Mouse (Mus musculus) megakaryocyte, embryonic 14.5 days (primary cell): Measurements from ENCODE around the gene Lyrm7. TPM values are rescaled to one million over a fixed set of nuclear protein-coding genes. Genes with fewer than 3 reads are reported as not detected.
"Not testable (repeated sequence)": the region's sequence is repeated elsewhere in the genome, so short reads cannot be mapped to it uniquely, and the experiment has no call there.

ENCODE experiments used
- H3K27me3 ChIP-seq: replicated peaks from 2 replicates; pipeline ENCODE3; 2012; ENCODE audit warnings: inconsistent platforms
- H3K36me3 ChIP-seq: replicated peaks from 2 replicates; pipeline ENCODE3; 2012; ENCODE audit warnings: low read length, inconsistent platforms, mixed read lengths
- H3K4me1 ChIP-seq: 2 replicates; pipeline ENCODE4 v1.6.1; 2012; ENCODE audit warnings: inconsistent platforms
- H3K4me3 ChIP-seq: replicated peaks from 2 replicates; pipeline ENCODE3; 2012; ENCODE audit warnings: moderate library complexity, mild to moderate bottlenecking, inconsistent platforms
- H3K9me3 ChIP-seq: 2 replicates; pipeline ENCODE4 v1.6.1; 2012; ENCODE audit warnings: inconsistent platforms
- FLI1 ChIP-seq: IDR thresholded peaks from 2 replicates; pipeline ENCODE4 v1.6.1; 2012; ENCODE audit warnings: low read length, inconsistent platforms, mixed read lengths
- GATA1 ChIP-seq: IDR thresholded peaks from 3 replicates; pipeline ENCODE4 v1.6.1; 2012; ENCODE audit warnings: mixed read lengths, low read length, inconsistent platforms, borderline replicate concordance
- polyA plus RNA-seq: library from polyadenylated mRNA; stranded (reverse); fragments of >175 nt; gene quantifications from 2 replicates; pipeline ENCODE4 v1.2.3, GENCODE M21; 2012; ENCODE audit warnings: low replicate concordance; ENCODE audit not compliant: insufficient read depth

The Lyrm7 gene
- polyA plus RNA-seq, 1 experiment = 0.13 TPM

DNA sequence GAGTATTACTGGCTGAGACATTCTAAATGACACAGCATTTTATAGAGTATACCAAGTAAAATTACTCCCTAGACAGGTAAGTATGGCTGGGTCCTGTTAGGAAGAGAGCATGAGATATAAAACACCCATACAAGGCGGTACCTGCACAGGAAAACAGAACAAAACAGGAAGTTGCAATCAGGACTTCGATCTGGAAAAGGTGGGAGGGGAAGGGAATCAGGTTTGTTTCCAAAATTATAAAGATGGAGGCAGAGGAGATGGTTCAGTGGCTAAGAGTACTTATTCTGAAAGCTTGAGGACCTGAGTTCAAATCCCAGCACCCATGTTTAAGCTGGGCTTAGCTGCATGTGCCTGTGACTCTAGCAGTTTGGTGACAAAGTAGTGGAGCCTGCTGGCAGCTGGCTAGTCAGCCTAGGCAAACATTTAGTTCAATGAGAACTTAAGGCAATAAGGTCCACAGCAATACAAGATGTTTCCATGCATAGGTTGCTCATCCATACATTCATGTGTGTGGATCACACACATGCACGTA is 7.3 kb upstream of the Lyrm7 start:
- H3K4me1 ChIP-seq = peaks cover 59% of the 10 kb centered on the region
- peak overlapping the region; percentile 57 for H3K4me3 ChIP-seq

DNA sequence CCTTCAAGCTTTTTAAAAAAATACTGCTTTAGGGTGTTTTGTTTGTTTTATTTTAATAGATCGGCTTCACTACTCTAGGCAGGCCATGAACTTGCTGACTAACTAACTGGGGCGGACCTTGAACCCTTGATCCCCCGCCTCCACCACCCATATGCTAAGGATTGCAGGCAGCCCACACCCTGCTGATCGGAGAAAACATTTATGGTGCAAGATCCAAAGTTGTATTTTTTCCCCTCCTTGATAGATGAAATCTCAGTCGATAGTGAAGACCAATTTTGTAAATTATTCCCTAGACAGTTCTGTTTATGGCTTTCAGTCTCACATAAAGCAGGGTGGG is 6.3 kb upstream of the Lyrm7 start:
- peak overlapping the region; percentile 97 for H3K4me3 ChIP-seq
- H3K9me3 ChIP-seq = no peaks in the 10 kb centered on the region
- H3K36me3 ChIP-seq = peaks cover 25% of the 10 kb centered on the region
- H3K27me3 ChIP-seq = no peaks in the 10 kb centered on the region
- TF ChIP-seq FLI1 (no peak), GATA1 (no peak)
- H3K4me1 ChIP-seq = peaks cover 66% of the 10 kb centered on the region

More for the DNA sequence above, 7.3 kb upstream of the Lyrm7 start:
- no peak for TF ChIP-seq GATA1
- no peak for TF ChIP-seq FLI1
- Histone ChIP-seq H3K36me3 (peaks cover 35% of the 10 kb centered on the region), H3K27me3 (no peaks in the 10 kb centered on the region), H3K9me3 (no peaks in the 10 kb centered on the region)

DNA sequence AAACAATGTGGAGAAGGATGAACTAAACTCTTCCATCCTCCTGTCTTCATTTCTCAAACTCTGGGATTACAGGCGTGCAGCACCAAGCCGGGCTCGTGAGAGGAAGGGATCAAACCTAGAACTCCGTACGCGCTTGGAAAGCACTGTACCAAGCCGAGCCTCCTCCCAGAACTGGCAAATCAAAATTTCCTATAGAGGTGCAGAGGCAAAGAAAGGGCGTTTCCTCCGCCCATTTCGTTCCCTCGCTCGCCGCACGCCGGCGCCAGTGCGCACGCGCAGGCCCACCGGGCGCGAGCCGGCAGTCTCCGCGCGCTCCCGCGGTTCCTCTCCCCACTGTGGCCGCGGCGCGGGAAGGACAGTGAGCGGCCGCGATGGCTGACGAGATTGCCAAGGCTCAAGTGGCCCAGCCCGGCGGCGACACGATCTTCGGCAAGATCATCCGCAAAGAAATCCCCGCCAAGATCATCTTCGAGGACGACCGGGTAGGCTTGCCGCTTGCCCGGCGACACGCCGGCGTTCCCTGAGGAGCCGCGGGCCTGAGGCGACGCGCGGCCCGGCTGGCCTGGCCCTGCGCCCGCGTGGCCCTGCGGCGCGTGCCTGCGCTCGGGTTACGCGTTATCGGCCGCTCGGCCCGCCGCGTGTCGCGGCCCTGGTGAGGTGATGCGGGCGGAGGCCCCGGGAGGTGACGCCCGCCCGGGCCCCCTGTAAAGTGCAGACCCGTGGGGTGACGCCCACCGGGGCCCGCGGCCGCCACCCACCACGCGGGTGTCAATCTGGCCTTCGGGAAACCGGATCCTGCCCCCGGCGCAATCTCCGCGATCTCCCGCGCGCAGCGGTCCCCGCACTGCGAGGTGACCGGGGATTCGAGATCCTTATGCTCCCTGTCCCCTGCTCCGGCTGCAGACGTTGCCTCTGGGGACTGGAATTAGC is 5.7 kb upstream of the Lyrm7 start, which contains the start of gene Hint1:
Gene Hint1 (plus strand): TSS at position 265 of the 930 bp plus-strand sequence.
- peaks cover 19% of the 10 kb centered on the region for H3K36me3 ChIP-seq
- peak within 1 kb of the TSS; percentile 97 for H3K4me3 ChIP-seq
- H3K4me1 ChIP-seq = peaks cover 69% of the 10 kb centered on the region
- H3K9me3 ChIP-seq = no peaks in the 10 kb centered on the region
- TF ChIP-seq FLI1 (no peak), GATA1 (0 out of 3 replicates have a peak, but pooled peaks have one; percentile 23)
- no peaks in the 10 kb centered on the region for H3K27me3 ChIP-seq

DNA sequence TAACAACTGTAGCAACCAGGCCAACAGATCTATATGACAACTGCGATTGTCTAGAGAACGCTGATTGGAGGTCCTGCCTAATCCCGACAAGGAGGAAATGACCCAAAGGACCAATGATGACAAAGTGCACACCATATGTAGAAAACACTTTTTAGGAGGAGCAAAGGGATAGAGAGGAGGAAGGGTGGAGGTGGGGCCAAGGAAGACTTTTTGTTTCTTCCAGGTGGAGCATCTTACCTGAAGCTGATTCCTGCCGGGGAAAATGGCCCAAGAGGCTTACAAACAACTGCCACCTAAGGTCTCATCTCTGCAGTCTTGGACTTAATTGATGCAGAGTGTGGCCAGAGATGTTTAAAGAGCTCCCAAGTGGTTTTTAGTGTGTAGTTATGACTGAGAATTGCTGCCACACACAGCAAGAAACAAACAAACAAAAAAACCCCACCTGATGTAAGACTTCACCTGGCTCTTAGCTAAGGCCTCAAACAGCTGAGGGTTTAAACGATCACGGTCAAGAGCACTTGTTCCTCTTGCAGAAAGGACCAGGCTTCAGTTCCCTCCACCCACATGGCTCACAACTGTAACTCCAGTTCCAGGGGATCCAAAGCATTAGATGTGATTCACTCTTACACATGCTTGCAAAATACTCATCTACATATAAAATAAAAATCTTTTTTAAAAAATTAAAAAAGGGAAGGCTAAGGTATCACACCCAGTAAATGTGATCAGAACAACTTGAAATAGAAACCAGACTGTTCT is 4.8 kb upstream of the Lyrm7 start:
- Histone ChIP-seq H3K4me1 (peaks cover 70% of the 10 kb centered on the region), H3K36me3 (peaks cover 10% of the 10 kb centered on the region), H3K27me3 (no peaks in the 10 kb centered on the region), H3K4me3 (peak overlapping the region; percentile 97), H3K9me3 (no peaks in the 10 kb centered on the region)
- TF ChIP-seq GATA1 (no peak), FLI1 (no peak)

DNA sequence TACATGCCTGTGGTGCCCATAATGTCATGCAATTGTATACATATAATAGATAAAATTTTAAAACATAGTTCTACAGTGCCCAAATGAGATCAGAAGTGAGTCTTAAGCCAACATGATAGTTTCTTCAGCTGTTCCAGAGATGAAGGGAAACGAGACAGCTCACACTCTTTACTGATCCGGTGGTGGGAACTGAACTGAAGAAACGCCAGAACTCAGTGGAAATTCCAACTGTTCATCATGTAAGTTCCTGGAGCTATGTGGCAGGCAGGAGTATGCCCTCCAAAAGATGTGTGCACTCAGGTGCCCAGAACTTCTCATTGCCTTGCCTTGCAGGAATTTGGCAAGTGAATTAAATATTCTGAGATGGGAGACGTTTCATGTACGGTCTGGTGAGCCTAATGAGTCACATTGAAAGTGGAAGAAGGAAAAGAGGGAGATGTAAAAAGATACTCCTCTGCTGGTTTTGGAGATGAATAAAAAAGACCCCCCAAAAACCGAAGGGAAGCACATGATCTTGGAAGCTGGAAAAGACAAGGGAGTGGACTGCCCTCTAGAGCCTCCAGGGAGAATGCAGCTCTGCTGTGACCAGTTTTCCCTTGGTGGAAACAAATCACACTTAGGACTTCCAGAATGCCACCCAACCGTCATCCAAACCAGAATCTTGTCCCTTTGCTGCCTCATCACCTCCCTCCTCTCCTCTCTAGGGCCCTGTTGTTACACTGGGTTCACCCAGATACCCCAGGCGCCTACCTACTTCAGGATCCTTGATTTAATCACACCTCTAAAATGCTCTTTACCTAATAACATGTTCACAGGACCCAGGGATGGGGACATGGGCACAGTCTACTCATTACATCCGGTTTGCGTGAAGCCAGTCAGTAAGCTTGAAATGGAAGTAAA is 2.2 kb upstream of the Lyrm7 start:
- peaks cover 62% of the 10 kb centered on the region for H3K4me1 ChIP-seq
- no peaks in the 10 kb centered on the region for H3K9me3 ChIP-seq
- TF ChIP-seq FLI1 (no peak), GATA1 (no peak)
- H3K4me3 ChIP-seq = peak overlapping the region; percentile 38
- no peaks in the 10 kb centered on the region for H3K27me3 ChIP-seq
- H3K36me3 ChIP-seq = no peaks in the 10 kb centered on the region

DNA sequence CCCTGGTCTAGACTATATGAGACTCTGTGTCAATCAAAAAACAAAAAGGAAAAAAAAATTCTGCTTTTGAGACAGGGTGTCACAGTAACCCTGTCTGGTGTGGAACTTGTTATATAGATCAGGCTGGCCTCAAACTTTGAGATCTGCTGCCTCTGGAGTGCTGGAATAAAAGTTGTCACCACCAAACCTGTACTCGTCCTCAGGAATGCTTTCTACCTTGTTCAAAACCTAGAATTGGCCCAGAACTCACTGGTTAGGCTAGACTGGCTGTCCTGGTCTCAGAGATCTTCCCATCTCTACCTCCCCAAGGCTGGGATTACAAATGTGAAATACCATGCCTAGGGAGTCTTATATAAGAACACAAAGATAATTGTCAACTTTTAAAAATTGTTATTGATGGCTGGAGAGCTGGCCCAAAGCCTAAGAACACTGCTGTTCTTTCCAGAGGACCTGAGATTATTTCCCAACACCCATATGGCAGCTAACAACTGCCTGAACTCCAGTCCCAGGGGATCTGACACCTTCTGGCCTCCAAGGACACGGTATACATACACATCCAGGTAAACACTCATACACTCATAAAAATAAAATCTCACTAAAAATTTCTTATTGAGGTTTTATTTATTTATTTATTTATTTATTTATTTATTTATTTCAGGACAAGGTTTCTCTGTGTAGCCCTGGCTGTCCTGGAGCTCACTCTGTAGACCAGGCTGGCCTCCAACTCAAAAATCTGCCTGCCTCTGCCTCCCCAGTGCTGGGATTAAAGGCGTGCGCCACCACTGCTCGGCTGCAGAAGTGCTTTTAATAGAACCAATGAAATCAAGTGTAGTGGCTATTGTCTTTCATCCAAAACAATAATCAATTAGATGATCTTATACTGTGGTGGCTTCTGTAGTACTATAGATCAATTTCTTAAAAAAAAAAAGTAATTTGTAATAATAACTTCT is 1.0 kb upstream of the Lyrm7 start:
- TF ChIP-seq GATA1 = no peak
- no peak for TF ChIP-seq FLI1
- H3K4me3 ChIP-seq = peak overlapping the region; percentile 99
- no peaks in the 10 kb centered on the region for H3K36me3 ChIP-seq

DNA sequence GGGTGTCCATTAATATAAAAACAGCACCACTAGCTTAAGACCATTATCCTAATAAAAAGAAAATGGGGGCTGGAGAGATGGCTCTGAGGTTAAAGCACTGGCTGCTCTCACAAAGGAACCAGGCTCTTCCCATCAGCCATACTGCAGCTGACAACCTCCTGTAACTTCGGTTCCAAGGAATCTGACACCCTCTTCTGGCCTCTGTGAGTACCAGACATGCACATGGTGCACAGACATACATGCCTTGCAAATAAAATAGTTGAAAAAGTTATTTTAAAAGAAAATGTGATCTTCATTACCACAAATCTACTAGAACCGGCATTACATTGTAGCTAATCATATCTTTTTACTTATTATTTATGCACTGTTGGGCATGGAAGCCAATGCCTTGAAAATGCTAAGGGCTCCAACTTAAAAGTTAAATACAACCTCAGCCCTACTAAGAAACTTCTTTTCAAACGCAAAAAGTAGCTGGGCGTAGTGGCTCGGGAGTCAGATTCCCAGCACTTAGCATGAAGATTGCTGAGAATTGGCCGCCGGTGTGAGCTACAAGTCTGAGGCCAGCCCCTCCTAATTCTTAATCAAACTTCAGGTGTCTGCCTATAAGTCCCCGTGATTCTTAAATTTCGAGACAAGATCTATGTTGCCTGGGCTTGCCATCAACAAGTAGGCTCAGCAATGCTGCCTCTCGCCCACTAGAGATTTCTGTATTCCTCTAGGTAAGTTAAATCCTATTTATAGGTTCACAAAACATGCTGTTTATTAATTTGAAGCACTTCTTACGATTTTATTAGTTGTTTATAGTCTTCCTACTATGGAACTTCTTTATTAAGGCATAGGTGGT is 1.2 kb downstream of the Lyrm7 start:
- Histone ChIP-seq H3K4me1 (peaks cover 40% of the 10 kb centered on the region), H3K9me3 (no peaks in the 10 kb centered on the region), H3K36me3 (no peaks in the 10 kb centered on the region), H3K27me3 (no peaks in the 10 kb centered on the region), H3K4me3 (peak overlapping the region; percentile 99)
- TF ChIP-seq GATA1 = no peak
- TF ChIP-seq FLI1 = no peak

More for the DNA sequence above, 1.0 kb upstream of the Lyrm7 start:
- no peaks in the 10 kb centered on the region for H3K9me3 ChIP-seq
- peaks cover 53% of the 10 kb centered on the region for H3K4me1 ChIP-seq
- H3K27me3 ChIP-seq = no peaks in the 10 kb centered on the region

DNA sequence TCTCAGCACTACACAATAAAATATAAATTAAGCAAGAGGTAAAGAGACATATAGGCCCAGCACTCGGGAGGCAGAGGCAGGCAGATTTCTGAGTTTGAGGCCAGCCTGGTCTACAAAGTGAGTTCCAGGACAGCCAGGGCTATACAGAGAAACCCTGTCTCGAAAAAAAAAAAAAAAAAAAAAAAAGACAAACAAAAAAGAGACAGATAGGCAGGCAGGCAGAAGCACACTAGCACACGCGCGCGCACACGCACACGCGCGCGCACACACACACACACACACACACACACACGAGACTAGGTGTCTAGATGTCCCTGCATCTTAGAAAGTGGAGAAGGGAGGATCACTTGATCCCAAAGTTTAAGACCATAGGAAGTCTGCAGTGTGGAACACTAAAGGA is 1.8 kb downstream of the Lyrm7 start:
- not testable (repeated sequence) for H3K27me3 ChIP-seq, H3K36me3 ChIP-seq, H3K4me3 ChIP-seq, H3K9me3 ChIP-seq
- H3K4me1 ChIP-seq = peaks cover 40% of the 10 kb centered on the region
